Mouse (Mus musculus): ENCODE data around the gene Bhlha9. TPM values are rescaled to one million over a fixed set of nuclear protein-coding genes. Genes with fewer than 3 reads are reported as not detected.

Bhlha9 gene
- 1.3 and 1.7 TPM in 2 replicates for polyA plus RNA-seq (2015; fragmentation: Nextera tagmentation; extraction: Ambion mirVana)

- 55% methylated on average over 15 of the region's 15 CpGs for WGBS
- Histone ChIP-seq H3K4me1 (replicated peaks) (peaks cover 13% of the 10 kb centered on the region), H3K9me3 (no peaks in the 10 kb centered on the region), H3K27ac (replicated peaks) (no peak within 1 kb of the TSS), H3K4me3 (peak within 1 kb of the TSS; percentile 40), H3K9ac (peak within 1 kb of the TSS; percentile 53), H3K4me2 (peak within 1 kb of the TSS; percentile 86), H3K36me3 (no peaks in the 10 kb centered on the region), H3K27me3 (peaks cover 72% of the 10 kb centered on the region)
- no peak for ATAC-seq (ENCODE audit: low FRiP score, low read depth)
Observed at GRCm38 (mm10) chr11:76671871-76672475, at the start of gene Bhlha9. Gene Bhlha9 (plus strand): TSS chr11:76672470.

GRCm38 (mm10) chr11:76622566-76623205 is 49.6 kb upstream of the Bhlha9 start:
- WGBS: under 1% methylated on average over 63 of the region's 66 CpGs
- peak overlapping the region; percentile 100 for H3K4me2 ChIP-seq
- H3K4me3 ChIP-seq: peak overlapping the region; percentile 67
- peaks cover 31% of the 10 kb centered on the region for H3K4me1 ChIP-seq (replicated peaks)
- peak overlapping the region; percentile 65 for H3K9ac ChIP-seq
- peak; percentile 36; the same call in 1 of the 2 replicates for ATAC-seq (ENCODE audit: low FRiP score, low read depth)
- no peaks in the 10 kb centered on the region for H3K9me3 ChIP-seq
- 0 out of 2 replicates have a peak overlapping the region, but pooled peaks have one; percentile 38 for H3K27ac ChIP-seq (replicated peaks)
- H3K27me3 ChIP-seq: peaks cover 10% of the 10 kb centered on the region; the same call in 1 of the 2 replicates
- no peaks in the 10 kb centered on the region for H3K36me3 ChIP-seq

- Histone ChIP-seq H3K36me3 (no peaks in the 10 kb centered on the region), H3K4me2 (peak overlapping the region; percentile 100), H3K27ac (replicated peaks) (0 out of 2 replicates have a peak overlapping the region, but pooled peaks have one; percentile 47), H3K9ac (peak overlapping the region; percentile 65), H3K27me3 (peaks cover 10% of the 10 kb centered on the region; the same call in 1 of the 2 replicates), H3K9me3 (no peaks in the 10 kb centered on the region), H3K4me3 (peak overlapping the region; percentile 67), H3K4me1 (replicated peaks) (peaks cover 31% of the 10 kb centered on the region)
- peak; percentile 85 for ATAC-seq (ENCODE audit: low FRiP score, low read depth)
- under 1% methylated on average over 62 of the region's 72 CpGs for WGBS
Observed at GRCm38 (mm10) chr11:76623206-76623961, 48.9 kb upstream of the Bhlha9 start.

GRCm38 (mm10) chr11:76624071-76624470 is 48.2 kb upstream of the Bhlha9 start:
- peaks cover 10% of the 10 kb centered on the region; the same call in 1 of the 2 replicates for H3K27me3 ChIP-seq
- ATAC-seq (ENCODE audit: low FRiP score, low read depth): no peak
- no peaks in the 10 kb centered on the region for H3K36me3 ChIP-seq
- 57% methylated on average over 10 of the region's 10 CpGs for WGBS
- no peaks in the 10 kb centered on the region for H3K9me3 ChIP-seq
- H3K4me1 ChIP-seq (replicated peaks): peaks cover 31% of the 10 kb centered on the region
- peak overlapping the region; percentile 100 for H3K4me2 ChIP-seq
- H3K4me3 ChIP-seq: peak overlapping the region; percentile 67; the same call in 1 of the 2 replicates
- no peak overlapping the region for H3K27ac ChIP-seq (replicated peaks)
- no peak overlapping the region for H3K9ac ChIP-seq

GRCm38 (mm10) chr11:76624881-76625280 is 47.4 kb upstream of the Bhlha9 start:
- Histone ChIP-seq H3K4me3 (no peak overlapping the region), H3K9ac (no peak overlapping the region), H3K27me3 (peaks cover 10% of the 10 kb centered on the region; the same call in 1 of the 2 replicates), H3K4me1 (replicated peaks) (peaks cover 31% of the 10 kb centered on the region), H3K9me3 (no peaks in the 10 kb centered on the region), H3K4me2 (no peak overlapping the region), H3K36me3 (no peaks in the 10 kb centered on the region), H3K27ac (replicated peaks) (no peak overlapping the region)
- no peak for ATAC-seq (ENCODE audit: low FRiP score, low read depth)
- WGBS: 85% methylated on average over 3 of the region's 3 CpGs

GRCm38 (mm10) chr11:76628613-76629012 is 43.7 kb upstream of the Bhlha9 start:
- H3K36me3 ChIP-seq: no peaks in the 10 kb centered on the region
- H3K27ac ChIP-seq (replicated peaks): no peak overlapping the region
- no peak for ATAC-seq (ENCODE audit: low FRiP score, low read depth)
- no peak overlapping the region for H3K9ac ChIP-seq
- 69% methylated on average over 5 of the region's 5 CpGs for WGBS
- H3K4me1 ChIP-seq (replicated peaks): no peaks in the 10 kb centered on the region
- no peaks in the 10 kb centered on the region for H3K9me3 ChIP-seq
- no peaks in the 10 kb centered on the region for H3K27me3 ChIP-seq
- H3K4me2 ChIP-seq: no peak overlapping the region
- no peak overlapping the region for H3K4me3 ChIP-seq

GRCm38 (mm10) chr11:76630023-76630422 is 42.2 kb upstream of the Bhlha9 start:
- Histone ChIP-seq H3K4me1 (replicated peaks) (no peaks in the 10 kb centered on the region), H3K27ac (replicated peaks) (no peak overlapping the region), H3K9me3 (no peaks in the 10 kb centered on the region), H3K4me2 (no peak overlapping the region), H3K36me3 (no peaks in the 10 kb centered on the region), H3K4me3 (no peak overlapping the region), H3K9ac (no peak overlapping the region), H3K27me3 (no peaks in the 10 kb centered on the region)
- no peak for ATAC-seq (ENCODE audit: low FRiP score, low read depth)
- 35% methylated on average over 2 of the region's 2 CpGs for WGBS

- H3K27me3 ChIP-seq: no peaks in the 10 kb centered on the region
- H3K36me3 ChIP-seq: no peaks in the 10 kb centered on the region
- H3K27ac ChIP-seq (replicated peaks): no peak overlapping the region
- H3K4me2 ChIP-seq: no peak overlapping the region
- H3K9ac ChIP-seq: no peak overlapping the region
- H3K9me3 ChIP-seq: no peaks in the 10 kb centered on the region
- no peaks in the 10 kb centered on the region for H3K4me1 ChIP-seq (replicated peaks)
- no peak overlapping the region for H3K4me3 ChIP-seq
- ATAC-seq (ENCODE audit: low FRiP score, low read depth): no peak
- 81% methylated on average over 5 of the region's 5 CpGs for WGBS
Observed at GRCm38 (mm10) chr11:76630487-76630886, 41.8 kb upstream of the Bhlha9 start.

- 0 out of 2 replicates have a peak overlapping the region, but pooled peaks have one; percentile 17 for H3K27ac ChIP-seq (replicated peaks)
- no peak overlapping the region for H3K4me2 ChIP-seq
- H3K36me3 ChIP-seq: no peaks in the 10 kb centered on the region
- H3K27me3 ChIP-seq: no peaks in the 10 kb centered on the region
- 0 out of 2 replicates have a peak, but pooled peaks cover 4% of the 10 kb centered on the region for H3K4me1 ChIP-seq (replicated peaks)
- no peaks in the 10 kb centered on the region for H3K9me3 ChIP-seq
- ATAC-seq (ENCODE audit: low FRiP score, low read depth): no peak
- 51% methylated on average over 17 of the region's 17 CpGs for WGBS
- H3K9ac ChIP-seq: no peak overlapping the region
- no peak overlapping the region for H3K4me3 ChIP-seq
Observed at GRCm38 (mm10) chr11:76639269-76639985, 32.8 kb upstream of the Bhlha9 start.

GRCm38 (mm10) chr11:76640231-76640630 is 32.0 kb upstream of the Bhlha9 start:
- Histone ChIP-seq H3K27me3 (no peaks in the 10 kb centered on the region), H3K9me3 (no peaks in the 10 kb centered on the region), H3K4me3 (no peak overlapping the region), H3K4me2 (no peak overlapping the region), H3K4me1 (replicated peaks) (peaks cover 12% of the 10 kb centered on the region), H3K9ac (no peak overlapping the region), H3K36me3 (no peaks in the 10 kb centered on the region), H3K27ac (replicated peaks) (no peak overlapping the region)
- 58% methylated on average over 4 of the region's 4 CpGs for WGBS
- no peak for ATAC-seq (ENCODE audit: low FRiP score, low read depth)

GRCm38 (mm10) chr11:76644257-76644656 is 28.0 kb upstream of the Bhlha9 start:
- WGBS: 27% methylated on average over 6 of the region's 6 CpGs
- Histone ChIP-seq H3K27me3 (no peaks in the 10 kb centered on the region), H3K4me2 (no peak overlapping the region), H3K9ac (no peak overlapping the region), H3K36me3 (no peaks in the 10 kb centered on the region), H3K9me3 (no peaks in the 10 kb centered on the region), H3K4me3 (no peak overlapping the region), H3K27ac (replicated peaks) (peak overlapping the region; percentile 52), H3K4me1 (replicated peaks) (peaks cover 35% of the 10 kb centered on the region)
- no peak for ATAC-seq (ENCODE audit: low FRiP score, low read depth)
